Mouse (Mus musculus) testis, adult 2 months (tissue): ENCODE data around the gene Gm20388. TPM values are rescaled to one million over a fixed set of nuclear protein-coding genes. Genes with fewer than 3 reads are reported as not detected.

Experiments used
- H3K27ac ChIP-seq: fragments of 200-500 bp; 2 replicates; pipeline ENCODE4 v1.5.1; 2012; ENCODE audit warnings: low read depth, low read length; ENCODE audit not compliant: control insufficient read depth, insufficient read depth
- H3K27me3 ChIP-seq: fragments of 200-500 bp; 2 replicates; pipeline ENCODE4 v1.6.1; 2012; ENCODE audit warnings: mild to moderate bottlenecking, low read length, moderate library complexity; ENCODE audit not compliant: control insufficient read depth, insufficient read depth
- H3K36me3 ChIP-seq: fragments of 200-500 bp; 2 replicates; pipeline ENCODE4 v1.6.1; 2012; ENCODE audit warnings: mild to moderate bottlenecking, low read length; ENCODE audit not compliant: control insufficient read depth, insufficient read depth
- H3K4me1 ChIP-seq: fragments of 200-500 bp; 2 replicates; pipeline ENCODE4 v1.6.1; 2012; ENCODE audit warnings: low read length; ENCODE audit not compliant: control insufficient read depth, insufficient read depth
- H3K4me3 ChIP-seq: fragments of 200-500 bp; 2 replicates; pipeline ENCODE4 v1.5.1; 2012; ENCODE audit warnings: low read depth, mild to moderate bottlenecking, low read length, moderate library complexity, mixed read lengths; ENCODE audit not compliant: control insufficient read depth
- CTCF ChIP-seq: fragments of 200-500 bp; IDR thresholded peaks from 2 replicates; pipeline ENCODE4 v1.5.1; 2012; ENCODE audit warnings: low read depth, mild to moderate bottlenecking, inconsistent platforms, low read length, moderate library complexity; ENCODE audit not compliant: control insufficient read depth, insufficient read depth, insufficient replicate concordance
- POLR2A ChIP-seq: fragments of 200-500 bp; IDR thresholded peaks from 2 replicates; pipeline ENCODE4 v1.6.1; 2012; ENCODE audit warnings: low read depth, mild to moderate bottlenecking, inconsistent platforms, low read length, moderate library complexity; ENCODE audit not compliant: control insufficient read depth
- polyA plus RNA-seq: library from polyadenylated mRNA; depleted of rRNA; stranded (reverse); fragments of >200 nt; gene quantifications from 2 replicates; pipeline ENCODE4 v1.2.3, GENCODE M21; 2012

The Gm20388 gene
- polyA plus RNA-seq, 1 experiment: 5.6 TPM

GRCm38 (mm10) chr8:124193992-124194391 lies 4283.4 kb downstream of the Gm20388 start:
- Histone ChIP-seq H3K27me3 (no peaks in the 10 kb centered on the region), H3K4me3 (no peak overlapping the region), H3K27ac (no peak overlapping the region), H3K4me1 (peaks cover 4% of the 10 kb centered on the region; the same call in 1 of the 2 replicates), H3K36me3 (no peaks in the 10 kb centered on the region)
- TF ChIP-seq CTCF (no peak), POLR2A (no peak)

GRCm38 (mm10) chr8:124196195-124196594 lies 4285.6 kb downstream of the Gm20388 start:
- no peaks in the 10 kb centered on the region for H3K27me3 ChIP-seq
- no peak overlapping the region for H3K27ac ChIP-seq
- peaks cover 4% of the 10 kb centered on the region; the same call in 1 of the 2 replicates for H3K4me1 ChIP-seq
- TF ChIP-seq CTCF: no peak
- H3K4me3 ChIP-seq: no peak overlapping the region
- H3K36me3 ChIP-seq: no peaks in the 10 kb centered on the region

GRCm38 (mm10) chr8:124196797-124197196 lies 4286.2 kb downstream of the Gm20388 start:
- Histone ChIP-seq H3K27ac (no peak overlapping the region), H3K4me3 (no peak overlapping the region), H3K36me3 (no peaks in the 10 kb centered on the region), H3K4me1 (peaks cover 3% of the 10 kb centered on the region; the same call in 1 of the 2 replicates), H3K27me3 (no peaks in the 10 kb centered on the region)
- TF ChIP-seq CTCF: no peak
- TF ChIP-seq POLR2A: no peak

- TF ChIP-seq POLR2A (no peak), CTCF (no peak)
- Histone ChIP-seq H3K27me3 (no peaks in the 10 kb centered on the region), H3K27ac (no peak overlapping the region), H3K36me3 (no peaks in the 10 kb centered on the region), H3K4me1 (no peaks in the 10 kb centered on the region), H3K4me3 (no peak overlapping the region)
Measured at GRCm38 (mm10) chr8:124198230-124198629, 4287.6 kb downstream of the Gm20388 start.

GRCm38 (mm10) chr8:124200400-124200799 lies 4289.8 kb downstream of the Gm20388 start:
- Histone ChIP-seq H3K4me1 (no peaks in the 10 kb centered on the region), H3K36me3 (no peaks in the 10 kb centered on the region), H3K27ac (no peak overlapping the region), H3K4me3 (no peak overlapping the region), H3K27me3 (no peaks in the 10 kb centered on the region)
- TF ChIP-seq CTCF (no peak), POLR2A (no peak)

- Histone ChIP-seq H3K4me3 (no peak overlapping the region), H3K4me1 (no peaks in the 10 kb centered on the region), H3K36me3 (no peaks in the 10 kb centered on the region), H3K27me3 (no peaks in the 10 kb centered on the region), H3K27ac (no peak overlapping the region)
- no peak for TF ChIP-seq POLR2A
- no peak for TF ChIP-seq CTCF
Measured at GRCm38 (mm10) chr8:124201706-124202105, 4291.1 kb downstream of the Gm20388 start.

GRCm38 (mm10) chr8:124202895-124203294 lies 4292.3 kb downstream of the Gm20388 start:
- no peak for TF ChIP-seq CTCF
- TF ChIP-seq POLR2A: no peak
- no peak overlapping the region for H3K27ac ChIP-seq
- no peak overlapping the region for H3K4me3 ChIP-seq
- H3K36me3 ChIP-seq: no peaks in the 10 kb centered on the region
- no peaks in the 10 kb centered on the region for H3K27me3 ChIP-seq
- no peaks in the 10 kb centered on the region for H3K4me1 ChIP-seq
